Mouse (Mus musculus) left cerebral cortex, postnatal 4 days (tissue): ENCODE measurements at regions not wholly inside any gene's neighbourhood (a gene's known extent, or its start where the extent isn't known, plus 50 kb on each side); places are given as distances from the start of the nearest gene placed in this dataset.

Source experiments
- DNase-seq: peaks from one replicate; pipeline ENCODE4 v3.0.0-alpha.2; 2022
- intact Hi-C: fragments of 180-260 bp; cut with DNase I; formaldehyde crosslinking; loops from one replicate; pipeline ENCODE4 v1.15.1; 2025

- intact Hi-C loops, result no loop called here
- no peak for DNase-seq
Measured at GRCm38 (mm10) chr13:37290636-37291035, 54.4 kb upstream of the Ly86 start.

GRCm38 (mm10) chr13:37288993-37289392 is 56.0 kb upstream of the Ly86 start:
- intact Hi-C loops, result no loop called here
- no peak for DNase-seq

- DNase-seq, result no peak
- intact Hi-C loops, result no loop called here
Measured at GRCm38 (mm10) chr13:37282515-37282914, 62.5 kb upstream of the Ly86 start.

GRCm38 (mm10) chr13:37279078-37279789 is 65.8 kb upstream of the Ly86 start:
- no peak for DNase-seq
- intact Hi-C loops, result no loop called here

GRCm38 (mm10) chr13:37249581-37250461 is 95.2 kb upstream of the Ly86 start:
- no peak for DNase-seq
- intact Hi-C loops, result no loop called here

GRCm38 (mm10) chr13:37248741-37249140 is 96.3 kb upstream of the Ly86 start:
- intact Hi-C loops, result no loop called here

GRCm38 (mm10) chr13:37240048-37240447 is 105.0 kb upstream of the Ly86 start:
- peak; percentile 19 for DNase-seq
- intact Hi-C loops, result no loop called here

More at GRCm38 (mm10) chr13:37248741-37249140, 96.3 kb upstream of the Ly86 start:
- DNase-seq, result no peak

- intact Hi-C loops, result no loop called here
- no peak for DNase-seq
Measured at GRCm38 (mm10) chr13:37237285-37237684, 107.7 kb upstream of the Ly86 start.

- no peak for DNase-seq
- intact Hi-C loops, result no loop called here
Measured at GRCm38 (mm10) chr13:37225834-37226233, 119.2 kb upstream of the Ly86 start.

GRCm38 (mm10) chr13:37220436-37220835 is 124.6 kb upstream of the Ly86 start:
- intact Hi-C loops, result no loop called here
- DNase-seq, result no peak

GRCm38 (mm10) chr13:37218596-37218995 is 126.4 kb upstream of the Ly86 start:
- DNase-seq, result no peak
- intact Hi-C loops, result no loop called here

GRCm38 (mm10) chr13:37214590-37215282 is 130.3 kb upstream of the Ly86 start:
- intact Hi-C loops, result no loop called here
- no peak for DNase-seq

GRCm38 (mm10) chr13:37197136-37197535 is 147.1 kb upstream of the F13a1 start:
- DNase-seq, result no peak
- intact Hi-C loops, result no loop called here

- DNase-seq, result no peak
- intact Hi-C loops, result no loop called here
Measured at GRCm38 (mm10) chr13:37195857-37196256, 145.8 kb upstream of the F13a1 start.

- intact Hi-C loops, result no loop called here
- peak; percentile 4 for DNase-seq
Measured at GRCm38 (mm10) chr13:37181169-37181787, 131.2 kb upstream of the F13a1 start.

GRCm38 (mm10) chr13:37176526-37176925 is 126.5 kb upstream of the F13a1 start:
- intact Hi-C loops, result no loop called here
- no peak for DNase-seq

GRCm38 (mm10) chr13:37175997-37176396 is 126.0 kb upstream of the F13a1 start:
- intact Hi-C loops, result no loop called here
- DNase-seq, result no peak

GRCm38 (mm10) chr13:37158831-37159522 is 108.9 kb upstream of the F13a1 start:
- no peak for DNase-seq
- intact Hi-C loops, result no loop called here

- intact Hi-C loops, result no loop called here
- DNase-seq, result no peak
Measured at GRCm38 (mm10) chr13:37157808-37158207, 107.8 kb upstream of the F13a1 start.

GRCm38 (mm10) chr13:37151835-37152516 is 101.9 kb upstream of the F13a1 start:
- intact Hi-C loops, result no loop called here
- DNase-seq, result peak; percentile 39
